Mouse (Mus musculus) gastrocnemius, postnatal 10 days (tissue): ENCODE results near the gene Plppr2. TPM values are rescaled to one million over a fixed set of nuclear protein-coding genes. Genes with fewer than 3 reads are reported as not detected.

ENCODE experiments used
- DNase-seq: peaks from one replicate; pipeline ENCODE4 v3.0.0; 2021; ENCODE audit warnings: mixed read lengths
- total RNA-seq, 2 experiments: library from RNA; stranded (reverse); gene quantifications; 2 replicates each; pipeline ENCODE4 v1.2.3; 2021

Gene Plppr2
- total RNA-seq, 2 experiments from 2014 or later, result 2.3 to 3.3 TPM

- no peak for DNase-seq
Measured at GRCm38 (mm10) chr9:21961366-21961980, 24.6 kb downstream of the Plppr2 start.

GRCm38 (mm10) chr9:21962010-21962409 lies 25.2 kb downstream of the Plppr2 start:
- no peak for DNase-seq

- peak; percentile 62 for DNase-seq
Measured at GRCm38 (mm10) chr9:21962416-21963059, 25.7 kb downstream of the Plppr2 start.

GRCm38 (mm10) chr9:21963417-21963816 lies 26.6 kb downstream of the Plppr2 start, which contains the start of gene Epor:
Gene Epor (minus strand): TSS chr9:21963506.
- peak; percentile 68 for DNase-seq

GRCm38 (mm10) chr9:21968883-21969282 lies 32.0 kb downstream of the Plppr2 start:
- no peak for DNase-seq

- no peak for DNase-seq
Measured at GRCm38 (mm10) chr9:21969304-21969703, 32.5 kb downstream of the Plppr2 start.

- DNase-seq, result no peak
Measured at GRCm38 (mm10) chr9:21976626-21977175, 39.9 kb downstream of the Plppr2 start.

GRCm38 (mm10) chr9:21977331-21977730 lies 40.5 kb downstream of the Plppr2 start:
- no peak for DNase-seq

GRCm38 (mm10) chr9:21977972-21978371 lies 41.1 kb downstream of the Plppr2 start:
- peak; percentile 47 for DNase-seq

- no peak for DNase-seq
Measured at GRCm38 (mm10) chr9:21978398-21979128, 41.7 kb downstream of the Plppr2 start.

GRCm38 (mm10) chr9:21983911-21984310 lies 47.1 kb downstream of the Plppr2 start:
- no peak for DNase-seq

- no peak for DNase-seq
Measured at GRCm38 (mm10) chr9:21987592-21988342, 50.9 kb downstream of the Plppr2 start.

- DNase-seq, result no peak
Measured at GRCm38 (mm10) chr9:21988421-21989101, 51.7 kb downstream of the Plppr2 start.

GRCm38 (mm10) chr9:21989230-21990110 lies 52.6 kb downstream of the Plppr2 start, which contains the start of gene Rgl3:
Gene Rgl3 (minus strand): TSS chr9:21989446.
- DNase-seq, result peak; percentile 46

GRCm38 (mm10) chr9:21992227-21992626 lies 55.4 kb downstream of the Plppr2 start:
- no peak for DNase-seq

- DNase-seq, result no peak
Measured at GRCm38 (mm10) chr9:21996178-21996867, 59.5 kb downstream of the Plppr2 start.
